Mouse (Mus musculus) stomach, postnatal 0 days (tissue): ENCODE data around the gene Dtx4. TPM values are rescaled to one million over a fixed set of nuclear protein-coding genes. Genes with fewer than 3 reads are reported as not detected.

Experiments
- ATAC-seq: fragments of 200-750 bp; cut with Nextera tagmentation; 2 replicates; pipeline ENCODE4 v1.8.0; 2017; ENCODE audit not compliant: low FRiP score, low TSS enrichment
- DNase-seq: peaks from one replicate; pipeline ENCODE4 v3.0.0-alpha.2; 2016; ENCODE audit warnings: low spot score
- H3K27ac ChIP-seq: fragments of 300-500 bp; sonication (generic); replicated peaks from 2 replicates; pipeline ENCODE4 v1.5.1; 2014; ENCODE audit warnings: mild to moderate bottlenecking, control low read depth
- H3K27me3 ChIP-seq: fragments of 300-500 bp; sonication (generic); 2 replicates; pipeline ENCODE4 v1.6.1; 2014; ENCODE audit warnings: low read length; ENCODE audit not compliant: control insufficient read depth, insufficient read depth
- H3K36me3 ChIP-seq: fragments of 300-500 bp; sonication (generic); 2 replicates; pipeline ENCODE4 v1.6.1; 2014; ENCODE audit warnings: low read length, mixed read lengths; ENCODE audit not compliant: control insufficient read depth, insufficient read depth
- H3K4me1 ChIP-seq: fragments of 300-500 bp; sonication (generic); replicated peaks from 2 replicates; pipeline ENCODE4 v1.6.1; 2014; ENCODE audit warnings: antibody characterized with exemption; ENCODE audit not compliant: control insufficient read depth, insufficient read depth
- H3K4me2 ChIP-seq: fragments of 300-500 bp; sonication (generic); replicated peaks from 2 replicates; pipeline ENCODE4 v1.6.1; 2014; ENCODE audit warnings: low read depth, mild to moderate bottlenecking, control low read depth, moderate library complexity
- H3K4me3 ChIP-seq: fragments of 300-500 bp; sonication (generic); 2 replicates; pipeline ENCODE4 v1.5.1; 2014; ENCODE audit warnings: low read depth, low read length, control low read depth
- H3K9ac ChIP-seq: fragments of 300-500 bp; sonication (generic); 2 replicates; pipeline ENCODE4 v1.6.1; 2014; ENCODE audit warnings: mild to moderate bottlenecking, low read length, control low read depth, mixed read lengths
- H3K9me3 ChIP-seq: fragments of 300-500 bp; sonication (generic); 2 replicates; pipeline ENCODE4 v1.6.1; 2016; ENCODE audit warnings: low read length; ENCODE audit not compliant: control insufficient read depth
- CTCF ChIP-seq: IDR thresholded peaks from 2 replicates; pipeline ENCODE4 v1.5.1; 2016; ENCODE audit warnings: antibody characterized with exemption, low read depth, mild to moderate bottlenecking, moderate library complexity
- EP300 ChIP-seq: optimal IDR thresholded peaks from 2 replicates; pipeline ENCODE3; 2016; ENCODE audit warnings: antibody characterized with exemption
- WGBS: fragments of 180-500 bp; shearing (Covaris S2); extraction: QIAGEN DNeasy Blood & Tissue Kit; methylation state at CpG from one replicate; pipeline ENCODE4 v1.1.7; 2014; 5-methylcytosine and 5-hydroxymethylcytosine counted together
- polyA plus RNA-seq: library from polyadenylated mRNA; unstranded; fragments of >200 nt; fragmentation: Nextera tagmentation; extraction: Ambion mirVana; gene quantifications from 2 replicates; pipeline ENCODE4 v1.2.1, GENCODE M21; 2015

Dtx4 gene
- polyA plus RNA-seq, 1 experiment from 2014 or later, result 6.2 TPM

DNA sequence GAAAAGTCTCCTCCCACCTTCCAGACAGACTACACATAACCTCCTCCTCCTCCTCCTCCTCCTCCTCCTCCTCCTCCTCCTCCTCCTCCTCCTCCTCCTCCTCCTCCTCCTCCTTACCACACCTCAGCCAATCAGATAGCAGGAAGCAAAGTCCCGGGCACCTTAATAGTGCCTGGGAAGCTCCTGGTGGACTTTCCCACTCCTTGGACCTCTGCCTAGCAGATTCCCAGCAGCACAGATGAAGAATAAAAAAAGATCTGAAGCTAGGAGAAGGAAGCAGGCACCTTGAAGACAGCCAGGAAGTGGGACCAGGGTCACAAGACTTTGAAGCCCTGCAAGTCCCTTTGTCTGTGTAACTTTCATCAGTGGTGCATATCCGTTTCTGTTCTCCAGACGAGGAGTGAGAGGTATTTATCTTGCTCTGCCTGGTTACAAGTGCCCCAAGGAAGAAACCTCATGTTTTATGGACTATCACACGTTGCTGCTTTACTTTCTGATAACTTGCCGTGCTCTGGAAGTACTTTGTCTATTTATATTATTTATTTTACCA is 24.5 kb downstream of the Dtx4 start:
- Histone ChIP-seq H3K36me3 (peaks cover 3% of the 10 kb centered on the region), H3K27ac (peak overlapping the region; percentile 88; the same call in 1 of the 2 replicates), H3K9ac (no peak overlapping the region), H3K27me3 (no peaks in the 10 kb centered on the region), H3K4me1 (peaks cover 5% of the 10 kb centered on the region; the same call in 1 of the 2 replicates), H3K4me3 (no peak overlapping the region), H3K9me3 (no peaks in the 10 kb centered on the region), H3K4me2 (no peak overlapping the region)
- ATAC-seq (no peak), DNase-seq (peak; percentile 14)
- TF ChIP-seq CTCF, result no peak
- no peak for TF ChIP-seq EP300
- WGBS, result 31% methylated on average over 5 of the region's 5 CpGs

DNA sequence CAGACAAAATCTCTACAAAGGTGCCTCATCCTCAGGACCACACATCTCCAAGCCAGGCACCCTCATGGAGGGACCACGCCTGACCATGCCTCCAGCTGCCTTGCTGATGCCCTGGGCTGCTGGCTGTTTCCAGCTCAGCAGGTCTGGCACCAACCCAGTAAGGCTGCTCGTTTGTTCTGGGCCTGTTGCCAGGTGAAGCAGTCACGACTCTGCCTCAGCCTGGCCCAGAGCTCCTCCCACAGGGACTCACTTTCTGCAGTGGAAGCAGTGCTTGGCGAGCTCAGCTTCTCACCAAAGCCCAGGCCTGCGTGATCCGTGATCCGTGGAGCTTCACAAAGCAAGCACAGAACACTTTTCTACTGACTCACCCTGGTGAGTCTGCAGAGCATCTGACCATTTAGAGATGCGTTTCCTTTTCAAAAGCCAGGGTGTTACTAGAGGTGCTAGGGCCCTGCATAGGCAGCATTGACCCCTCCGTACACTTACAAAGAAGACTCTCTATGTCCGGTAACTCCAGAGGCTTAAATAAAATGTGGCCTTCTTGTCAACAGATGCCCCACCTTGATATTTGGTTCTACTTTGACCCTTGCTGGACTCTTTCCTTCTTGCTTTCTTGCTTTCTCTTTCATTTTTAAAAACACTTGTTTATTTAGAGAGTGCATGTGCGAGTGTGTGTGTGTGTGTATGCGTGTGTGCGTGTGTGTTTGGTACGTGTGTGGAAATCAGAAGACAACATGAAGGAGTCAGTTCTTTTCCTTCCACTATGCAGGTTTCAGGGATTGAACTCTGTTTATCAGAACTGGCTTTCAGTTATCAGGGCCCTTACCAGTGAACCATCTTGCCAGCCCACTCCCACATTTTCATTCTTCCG is 25.6 kb downstream of the Dtx4 start:
- 0 out of 2 replicates have a peak overlapping the region, but pooled peaks have one; percentile 10 for H3K4me3 ChIP-seq
- H3K4me1 ChIP-seq, result peaks cover 5% of the 10 kb centered on the region; the same call in 1 of the 2 replicates
- WGBS, result 25% methylated on average over 15 of the region's 15 CpGs
- peak overlapping the region; percentile 88 for H3K27ac ChIP-seq
- peak overlapping the region; percentile 27; the same call in 1 of the 2 replicates for H3K4me2 ChIP-seq
- peaks cover 3% of the 10 kb centered on the region for H3K36me3 ChIP-seq
- H3K9me3 ChIP-seq, result no peaks in the 10 kb centered on the region
- peak; percentile 31 for TF ChIP-seq CTCF
- no peak for TF ChIP-seq EP300
- no peak overlapping the region for H3K9ac ChIP-seq
- peak; percentile 97 for DNase-seq
- H3K27me3 ChIP-seq, result no peaks in the 10 kb centered on the region
- ATAC-seq, result peak; percentile 95

DNA sequence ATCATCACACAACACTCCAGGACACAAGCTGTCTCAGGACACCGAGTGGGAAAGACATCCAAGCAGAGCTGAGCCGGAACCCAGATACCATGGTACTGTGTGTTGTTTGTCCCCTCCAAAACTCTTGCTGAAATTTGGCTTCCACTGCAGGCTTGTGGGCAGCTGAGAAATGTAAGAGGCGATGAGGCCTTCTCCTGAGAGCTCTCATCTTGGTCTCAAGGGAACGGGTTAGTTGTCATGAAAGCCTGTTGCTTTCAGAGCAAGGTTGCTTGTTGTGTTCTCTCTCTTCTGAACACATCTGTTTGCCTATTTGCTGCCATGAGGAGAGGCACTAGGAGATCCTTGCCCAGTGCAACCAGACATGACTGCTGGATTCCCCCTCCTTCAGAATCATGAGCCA is 27.3 kb downstream of the Dtx4 start:
- ATAC-seq, result no peak
- Histone ChIP-seq H3K27me3 (no peaks in the 10 kb centered on the region), H3K9ac (no peak overlapping the region), H3K27ac (no peak overlapping the region; the same call in 1 of the 2 replicates), H3K9me3 (no peaks in the 10 kb centered on the region), H3K4me2 (no peak overlapping the region), H3K36me3 (peaks cover 7% of the 10 kb centered on the region; the same call in 1 of the 2 replicates), H3K4me1 (peaks cover 5% of the 10 kb centered on the region; the same call in 1 of the 2 replicates), H3K4me3 (no peak overlapping the region)
- DNase-seq, result no peak
- TF ChIP-seq CTCF (no peak), EP300 (no peak)
- 89% methylated on average over 4 of the region's 4 CpGs for WGBS

DNA sequence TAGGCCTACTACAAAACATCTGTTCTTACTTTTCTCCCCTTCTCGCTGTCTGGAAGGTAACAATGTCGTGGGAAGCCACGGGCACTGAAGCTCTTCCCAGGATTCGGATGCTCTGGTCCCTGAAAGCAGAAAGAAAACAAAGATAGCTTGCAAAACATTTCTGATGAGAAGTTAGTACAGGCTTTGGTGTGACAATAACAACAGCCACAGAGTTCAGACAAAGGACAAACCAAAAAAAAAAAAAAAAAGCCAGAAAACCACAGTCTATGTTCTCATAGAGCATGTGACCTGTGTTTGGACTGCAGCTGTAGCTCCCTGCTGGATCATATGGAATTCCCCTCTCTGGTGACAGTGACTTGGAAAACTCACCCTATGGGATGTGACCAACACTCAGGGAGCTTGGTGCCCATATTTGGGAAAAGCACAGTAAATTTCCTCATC is 28.0 kb downstream of the Dtx4 start:
- 56% methylated on average over 4 of the region's 4 CpGs for WGBS
- Histone ChIP-seq H3K4me3 (no peak overlapping the region), H3K4me2 (no peak overlapping the region), H3K9ac (no peak overlapping the region), H3K27ac (peak overlapping the region; percentile 76), H3K4me1 (peaks cover 5% of the 10 kb centered on the region; the same call in 1 of the 2 replicates), H3K9me3 (no peaks in the 10 kb centered on the region), H3K36me3 (peaks cover 12% of the 10 kb centered on the region; the same call in 1 of the 2 replicates), H3K27me3 (no peaks in the 10 kb centered on the region)
- no peak for DNase-seq
- ATAC-seq, result no peak
- TF ChIP-seq EP300, result no peak
- TF ChIP-seq CTCF, result no peak

DNA sequence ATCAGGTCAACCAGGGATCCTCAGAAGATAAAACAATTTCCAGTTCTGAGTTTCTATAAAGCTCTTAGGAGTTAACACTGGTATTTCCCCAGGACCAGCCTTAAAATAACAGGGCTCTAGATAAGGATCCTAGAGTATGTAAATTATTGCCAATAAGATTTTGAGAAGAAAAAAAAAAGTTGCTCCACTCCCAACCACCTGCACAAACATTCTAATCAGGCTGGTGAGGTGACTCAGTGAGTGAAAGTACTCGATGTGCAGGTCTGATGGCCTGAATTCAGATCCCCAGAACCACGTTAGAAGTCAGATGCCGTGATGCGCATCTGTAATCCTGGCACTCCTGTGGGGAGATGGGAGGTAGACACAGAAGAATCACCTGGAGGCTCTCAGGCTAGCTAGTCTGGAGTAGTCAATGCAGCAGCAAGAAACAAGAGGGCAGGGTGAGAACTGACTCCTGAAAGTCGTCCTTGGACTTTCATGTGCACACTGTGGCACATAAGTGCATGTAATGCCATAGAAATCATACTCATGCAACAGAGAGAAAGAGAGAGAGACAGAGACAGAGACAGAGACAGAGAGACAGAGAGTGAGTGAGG is 28.8 kb downstream of the Dtx4 start:
- peaks cover 12% of the 10 kb centered on the region; the same call in 1 of the 2 replicates for H3K36me3 ChIP-seq
- peak; percentile 66 for DNase-seq
- ATAC-seq, result peak; percentile 58
- H3K4me1 ChIP-seq, result peaks cover 5% of the 10 kb centered on the region; the same call in 1 of the 2 replicates
- H3K4me3 ChIP-seq, result no peak overlapping the region
- WGBS, result 53% methylated on average over 5 of the region's 5 CpGs
- no peak overlapping the region for H3K4me2 ChIP-seq
- TF ChIP-seq EP300 (no peak), CTCF (no peak)
- H3K9me3 ChIP-seq, result no peaks in the 10 kb centered on the region
- H3K9ac ChIP-seq, result no peak overlapping the region
- no peaks in the 10 kb centered on the region for H3K27me3 ChIP-seq
- peak overlapping the region; percentile 76 for H3K27ac ChIP-seq
